Mouse (Mus musculus) ES-E14 (cell line): ENCODE measurements around the gene Bcl2l1.

Source experiments
- CHD2 ChIP-seq: IDR thresholded peaks from 2 replicates; pipeline ENCODE4 v1.6.1; 2014; ENCODE audit warnings: mild to moderate bottlenecking, low read depth, low read length, inconsistent platforms
- HCFC1 ChIP-seq: IDR thresholded peaks from 2 replicates; pipeline ENCODE4 v1.6.1; 2012; ENCODE audit warnings: low read length, inconsistent platforms, borderline replicate concordance; ENCODE audit not compliant: insufficient read depth
- MAFK ChIP-seq: IDR thresholded peaks from 2 replicates; pipeline ENCODE4 v1.6.1; 2014; ENCODE audit warnings: mild to moderate bottlenecking, low read depth, low read length, inconsistent platforms; ENCODE audit not compliant: insufficient read depth
- ZC3H11A ChIP-seq: IDR thresholded peaks from 2 replicates; pipeline ENCODE4 v1.6.1; 2012; ENCODE audit warnings: low read depth, mild to moderate bottlenecking, inconsistent platforms, low read length, borderline replicate concordance

DNA sequence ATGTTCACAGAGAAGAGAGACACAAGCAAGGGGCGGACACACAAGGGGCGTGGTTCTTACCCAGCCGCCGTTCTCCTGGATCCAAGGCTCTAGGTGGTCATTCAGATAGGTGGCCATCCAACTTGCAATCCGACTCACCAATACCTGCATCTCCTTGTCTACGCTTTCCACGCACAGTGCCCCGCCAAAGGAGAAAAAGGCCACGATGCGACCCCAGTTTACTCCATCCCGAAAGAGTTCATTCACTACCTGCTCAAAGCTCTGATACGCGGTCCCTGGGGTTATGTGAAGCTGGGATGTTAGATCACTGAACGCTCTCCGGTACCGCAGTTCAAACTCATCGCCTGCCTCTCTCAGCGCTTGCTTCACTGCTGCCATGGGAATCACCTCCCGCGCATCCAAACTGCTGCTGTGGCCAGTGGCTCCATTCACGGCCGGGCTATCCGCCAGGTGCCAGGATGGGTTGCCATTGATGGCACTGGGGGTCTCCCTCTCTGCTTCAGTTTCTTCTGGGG lies 2.1 kb downstream of the Bcl2l1 start:
- TF ChIP-seq MAFK = no peak
- no peak for TF ChIP-seq HCFC1
- no peak for TF ChIP-seq ZC3H11A
- no peak for TF ChIP-seq CHD2
